In genomic region chrX:103914790-103915189, GRCm38 (mm10) we compare ENCODE assay signal across 8 mouse cellular contexts.
DNase-seq lines count a peak whose midpoint lies in the region; ATAC-seq and TF ChIP-seq lines count a peak whose summit lies in the region.

No protein-coding gene starts in this region.

- WGBS in forebrain, embryonic 11.5 days: 8% methylated on average over 3 of the region's 3 CpGs
- 5% methylated on average over 3 of the region's 3 CpGs for WGBS in liver, embryonic 14.5 days (ENCODE audit: insufficient replicate concordance)

- no peaks in the 10 kb centered on the region for H3K36me3 ChIP-seq in forebrain, embryonic 11.5 days (ENCODE audit: control insufficient read depth, insufficient read depth, low read length)
- H3K36me3 ChIP-seq in liver, embryonic 14.5 days (replicated peaks; ENCODE audit: control insufficient read depth, insufficient read depth, low read depth): no peaks in the 10 kb centered on the region

- H3K27ac ChIP-seq in forebrain, embryonic 11.5 days (ENCODE audit: low read depth, low read length): no peak overlapping the region
- H3K27ac ChIP-seq in liver, embryonic 14.5 days: no peak overlapping the region

- no peak overlapping the region for H3K9ac ChIP-seq in forebrain, embryonic 11.5 days (ENCODE audit: low read length)
- H3K9ac ChIP-seq in liver, embryonic 14.5 days (replicated peaks): no peak overlapping the region

- DNase-seq in gastrocnemius, adult 18-20 months (ENCODE audit: low spot score): peak; percentile 4
- no peak for DNase-seq in gastrocnemius, postnatal 25 days
- peak; percentile 58 for DNase-seq in brain, adult 2 months (ENCODE audit: low read depth, low spot score)
- peak; percentile 72 for DNase-seq in forebrain, embryonic 11.5 days (ENCODE audit: low spot score)
- DNase-seq in kidney, postnatal 25 days: peak; percentile 35 to 70
- no peak for DNase-seq in liver, embryonic 14.5 days (ENCODE audit: low read depth in 3 of 3, low spot score in 3 of 3)
- DNase-seq in right cerebral cortex, postnatal 36 days (ENCODE audit: low spot score in 2 of 2): peak; percentile 2 to 9

- H3K27me3 ChIP-seq in forebrain, embryonic 11.5 days (ENCODE audit: control insufficient read depth, insufficient read depth, low read length): peaks cover 20% of the 10 kb centered on the region; the same call in 1 of the 2 replicates
- H3K27me3 ChIP-seq in liver, embryonic 14.5 days (ENCODE audit: control insufficient read depth, insufficient read depth, low read length): no peaks in the 10 kb centered on the region; the same call in 1 of the 2 replicates

- peak; percentile 64 for TF ChIP-seq CTCF in liver, embryonic 14.5 days (IDR thresholded peaks at IDR 0.05; ENCODE audit: low read depth)

- H3K4me3 ChIP-seq in forebrain, embryonic 11.5 days (ENCODE audit: low read depth, low read length): no peak overlapping the region
- H3K4me3 ChIP-seq in liver, embryonic 14.5 days (ENCODE audit: insufficient read depth in 1 of 2, low read depth in 2 of 2, low read length in 2 of 2): no peak overlapping the region

- no peaks in the 10 kb centered on the region for H3K9me3 ChIP-seq in forebrain, embryonic 11.5 days (ENCODE audit: control insufficient read depth, low read length)
- H3K9me3 ChIP-seq in liver, embryonic 14.5 days (ENCODE audit: control insufficient read depth, low read length): no peaks in the 10 kb centered on the region

- ATAC-seq in CD4-positive, CD25-positive, alpha-beta regulatory T cell, adult 4 months: peak; percentile 34
- no peak; the same call in 1 of the 2 replicates for ATAC-seq in forebrain, embryonic 11.5 days (replicated peaks; ENCODE audit: low FRiP score)
- ATAC-seq in liver, embryonic 14.5 days (ENCODE audit: insufficient read depth): no peak

- no peak for TF ChIP-seq EP300 in liver, embryonic 14.5 days (IDR thresholded peaks at IDR 0.05; ENCODE audit: low read depth)

- no peak overlapping the region for H3K4me2 ChIP-seq in forebrain, embryonic 11.5 days (ENCODE audit: low read depth, low read length, severe bottlenecking)
- H3K4me2 ChIP-seq in liver, embryonic 14.5 days (ENCODE audit: low read depth): no peak overlapping the region

- no peaks in the 10 kb centered on the region for H3K4me1 ChIP-seq in forebrain, embryonic 11.5 days (replicated peaks; ENCODE audit: control insufficient read depth, insufficient read depth, low read length)
- no peaks in the 10 kb centered on the region for H3K4me1 ChIP-seq in liver, embryonic 14.5 days (replicated peaks; ENCODE audit: control insufficient read depth in 2 of 2, insufficient read depth in 2 of 2, low read length in 1 of 2)

Comparison
In these comparisons a context has a peak if more than half of its experiments do, and no peak if none do; other contexts are left out.
1. DNase-seq: peak in gastrocnemius, adult 18-20 months (single experiment), brain, adult 2 months (single experiment), forebrain, embryonic 11.5 days (single experiment), kidney, postnatal 25 days (2 of 2) and right cerebral cortex, postnatal 36 days (2 of 2); none in gastrocnemius, postnatal 25 days (single experiment) and liver, embryonic 14.5 days (0 of 3).